Mouse (Mus musculus) gonadal fat pad, adult 2 months (tissue): ENCODE data around the gene Iars2. TPM values are rescaled to one million over a fixed set of nuclear protein-coding genes. Genes with fewer than 3 reads are reported as not detected.

Experiments
- polyA plus RNA-seq: library from polyadenylated mRNA; depleted of rRNA; stranded (reverse); fragments of >200 nt; gene quantifications from 2 replicates; pipeline ENCODE4 v1.2.3, GENCODE M21; 2012; rRNA removed

Gene Iars2
- polyA plus RNA-seq, 1 experiment: 31.5 TPM

Other genes with a start within 250 kb of the Iars2 start
- gene Rab3gap2, start 125.3 kb downstream of the Iars2 start, polyA plus RNA-seq: 24.2 and 25.0 TPM in 2 replicates
- gene Bpnt1, start 2.8 kb upstream of the Iars2 start, polyA plus RNA-seq: 91.1 and 108 TPM in 2 replicates
- 16.3 and 18.1 TPM in 2 replicates for gene Eprs, start 33.6 kb upstream of the Iars2 start, polyA plus RNA-seq
- 0.03 and 0.05 TPM in 2 replicates for gene Slc30a10, start 125.5 kb upstream of the Iars2 start, polyA plus RNA-seq